Mouse (Mus musculus): ENCODE measurements around the gene Hsd3b7. TPM values are rescaled to one million over a fixed set of nuclear protein-coding genes. Genes with fewer than 3 reads are reported as not detected.
"Not testable (repeated sequence)": the region's sequence is repeated elsewhere in the genome, so short reads cannot be mapped to it uniquely, and the experiment has no call there.

The Hsd3b7 gene
- total RNA-seq, 1 experiment from 2014 or later: 66.2 TPM

- DNase-seq: not testable (repeated sequence)
Measured at GRCm38 (mm10) chr7:127775837-127776236, 24.6 kb upstream of the Hsd3b7 start.

DNA sequence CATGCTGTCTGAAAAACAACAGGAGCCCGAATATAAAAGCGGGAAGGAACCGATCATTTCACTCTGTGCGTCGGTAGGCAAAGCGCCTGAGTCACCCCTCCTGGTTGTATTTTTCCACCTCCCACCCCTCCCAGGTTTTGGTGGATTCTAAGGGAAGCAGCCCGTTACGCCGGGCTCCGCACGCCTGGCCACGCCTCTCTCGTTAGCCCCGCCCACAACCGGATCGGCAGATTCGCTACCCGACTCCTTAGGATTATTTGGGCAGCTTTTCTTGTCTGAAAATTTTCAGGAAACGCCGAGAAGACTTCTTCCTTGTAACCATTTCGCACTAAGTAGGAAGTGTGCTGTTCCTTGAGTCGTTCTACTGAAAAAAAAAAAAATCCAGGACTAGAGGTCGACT lies 24.0 kb upstream of the Hsd3b7 start, which contains the start of gene Setd1a:
Gene Setd1a (plus strand): TSS at position 245 of the 400 bp plus-strand sequence.
- peak; percentile 92 for DNase-seq

GRCm38 (mm10) chr7:127776878-127777473 lies 23.4 kb upstream of the Hsd3b7 start:
- DNase-seq: peak; percentile 96

GRCm38 (mm10) chr7:127777474-127778266 lies 22.7 kb upstream of the Hsd3b7 start:
- DNase-seq: peak; percentile 72

DNA sequence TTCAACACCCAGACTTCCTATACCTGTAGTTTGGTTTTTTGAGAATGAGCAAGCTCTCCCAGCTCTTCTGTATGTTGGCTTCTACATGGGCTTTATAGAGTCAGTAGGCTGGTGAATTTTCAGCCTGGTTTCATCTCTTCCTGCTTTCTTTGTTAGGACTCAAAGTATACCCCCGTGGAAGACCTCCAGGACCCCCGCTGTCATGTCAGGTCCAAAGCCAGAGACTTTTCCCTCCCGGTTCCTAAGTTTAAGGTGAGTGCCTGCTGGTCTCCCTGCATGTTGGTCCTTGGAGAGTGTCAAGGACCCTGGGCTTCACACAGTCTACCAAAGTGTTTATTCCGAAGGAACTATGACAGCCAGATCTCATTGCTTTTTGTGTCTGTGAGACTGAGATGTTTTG lies 22.1 kb upstream of the Hsd3b7 start:
- no peak for DNase-seq

DNA sequence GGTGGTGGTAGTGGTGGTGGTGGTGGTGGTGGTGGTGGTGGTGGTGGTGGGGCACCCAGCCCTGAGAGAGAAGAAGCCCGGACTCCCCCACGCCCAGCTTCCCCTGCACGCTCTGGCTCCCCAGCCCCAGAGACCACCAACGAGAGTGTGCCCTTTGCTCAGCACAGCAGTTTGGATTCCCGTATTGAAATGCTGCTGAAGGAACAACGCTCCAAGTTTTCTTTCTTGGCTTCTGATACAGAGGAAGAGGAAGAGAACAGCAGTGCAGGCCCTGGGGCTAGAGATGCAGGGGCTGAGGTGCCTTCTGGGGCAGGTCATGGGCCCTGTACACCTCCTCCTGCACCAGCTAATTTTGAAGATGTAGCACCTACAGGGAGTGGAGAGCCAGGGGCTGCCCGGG lies 15.1 kb upstream of the Hsd3b7 start, which contains the start of gene Gm49388:
Gene Gm49388 (plus strand): TSS at position 301 of the 400 bp plus-strand sequence.
- no peak for DNase-seq

- DNase-seq: no peak
Measured at GRCm38 (mm10) chr7:127797076-127797845, 3.1 kb upstream of the Hsd3b7 start.

- no peak for DNase-seq
Measured at GRCm38 (mm10) chr7:127798591-127798990, 1.8 kb upstream of the Hsd3b7 start.

DNA sequence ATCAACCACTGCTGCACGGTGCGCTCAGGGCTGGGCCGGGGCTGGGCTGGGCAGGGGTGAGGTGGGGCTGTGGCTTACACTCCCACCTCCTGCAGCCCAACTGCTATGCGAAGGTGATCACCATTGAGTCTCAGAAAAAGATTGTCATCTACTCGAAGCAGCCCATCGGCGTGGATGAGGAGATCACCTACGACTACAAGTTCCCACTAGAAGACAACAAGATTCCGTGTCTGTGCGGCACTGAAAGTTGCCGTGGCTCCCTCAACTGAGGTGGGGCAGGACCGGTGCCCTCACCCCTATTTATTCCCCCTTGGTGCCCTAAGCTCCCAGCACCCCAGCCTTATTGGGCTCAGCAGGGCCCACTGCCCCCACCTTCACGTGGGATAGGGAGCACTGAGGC lies 1.2 kb upstream of the Hsd3b7 start:
- DNase-seq: no peak

DNA sequence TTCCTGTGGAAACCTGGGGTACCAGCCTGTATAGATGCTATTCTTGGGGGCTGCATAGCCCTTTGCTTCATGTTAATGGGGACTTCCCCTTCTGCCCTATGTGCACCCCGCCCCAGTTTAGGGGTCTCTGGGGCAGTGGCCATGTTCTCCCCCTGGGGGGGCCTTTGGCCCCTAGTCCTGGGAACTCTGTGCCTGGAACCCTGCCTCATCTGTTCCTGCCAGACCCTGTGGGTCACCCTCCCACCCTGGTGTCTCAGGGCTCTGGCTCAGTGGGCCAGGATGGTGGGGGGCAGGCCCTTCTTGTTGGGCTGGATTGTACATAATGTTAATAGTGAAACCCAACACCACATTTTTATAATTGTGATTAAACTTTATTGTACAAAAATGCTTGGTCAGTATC lies 666 bp upstream of the Hsd3b7 start:
- DNase-seq: no peak

DNA sequence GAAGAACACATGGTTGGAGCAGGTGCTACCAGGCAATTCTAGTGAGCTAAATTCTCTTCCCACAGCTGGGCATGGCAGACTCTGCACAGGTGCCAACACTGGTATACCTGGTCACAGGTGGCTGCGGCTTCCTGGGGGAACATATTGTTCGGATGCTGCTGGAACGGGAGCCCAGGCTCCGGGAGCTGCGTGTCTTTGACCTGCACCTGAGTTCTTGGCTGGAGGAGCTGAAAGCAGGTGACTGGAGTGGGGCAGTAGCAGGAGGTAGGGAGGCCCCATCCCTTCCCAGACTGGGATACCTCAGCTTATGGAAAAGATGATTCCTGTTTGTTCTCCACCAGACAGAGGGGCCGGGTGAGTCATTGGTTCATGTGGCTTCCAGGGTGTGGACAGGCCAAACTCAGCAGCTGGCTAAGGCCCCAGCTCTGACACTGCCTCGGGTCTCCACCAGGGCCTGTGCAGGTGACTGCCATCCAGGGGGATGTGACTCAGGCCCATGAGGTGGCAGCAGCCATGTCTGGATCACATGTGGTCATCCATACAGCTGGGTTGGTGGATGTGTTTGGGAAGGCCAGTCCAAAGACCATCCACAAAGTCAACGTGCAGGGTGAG lies 712 bp downstream of the Hsd3b7 start:
- no peak for DNase-seq

DNA sequence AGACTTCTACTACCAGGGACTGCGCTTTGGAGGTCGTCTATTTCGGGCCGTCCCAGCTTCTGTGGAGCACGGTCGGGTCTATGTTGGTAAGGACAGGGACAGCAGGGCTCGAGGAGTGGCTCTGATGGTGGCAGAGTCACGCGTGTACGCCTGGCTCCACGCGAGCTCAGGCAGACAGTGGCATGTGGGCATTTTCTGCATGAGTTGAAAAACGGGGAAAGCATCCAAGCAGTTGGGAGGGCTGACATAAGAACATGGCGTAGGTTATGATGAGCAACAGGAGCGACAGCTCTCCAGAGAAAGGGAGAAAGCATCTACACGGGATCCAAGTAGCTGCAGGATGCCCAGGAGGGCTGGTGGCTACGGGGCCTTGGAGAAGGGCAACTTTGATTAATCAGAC lies 1.9 kb downstream of the Hsd3b7 start:
- DNase-seq: no peak

GRCm38 (mm10) chr7:127808821-127809220 lies 8.4 kb downstream of the Hsd3b7 start:
- DNase-seq: no peak

DNA sequence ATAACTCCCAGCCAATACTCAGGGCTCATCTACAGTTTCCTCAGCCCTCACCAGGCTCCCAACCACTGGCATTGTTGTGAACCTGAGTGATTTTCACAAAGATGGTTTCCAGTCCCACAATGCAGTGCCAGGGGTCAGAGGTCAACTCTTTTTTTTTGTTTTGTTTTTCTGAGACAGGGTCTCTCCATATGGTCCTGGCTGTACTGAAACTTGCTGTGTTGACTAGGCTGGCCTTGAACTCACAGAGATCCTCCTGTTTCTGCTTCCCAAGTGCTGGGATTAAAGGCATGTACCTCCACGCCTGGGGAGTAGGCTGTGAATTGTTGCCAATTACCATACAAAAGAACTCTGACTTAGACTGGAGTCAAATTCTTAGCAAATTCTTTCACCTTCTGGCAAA lies 9.4 kb downstream of the Hsd3b7 start:
- DNase-seq: no peak

- no peak for DNase-seq
Measured at GRCm38 (mm10) chr7:127810650-127811049, 10.2 kb downstream of the Hsd3b7 start.

- DNase-seq: no peak
Measured at GRCm38 (mm10) chr7:127811240-127811639, 10.8 kb downstream of the Hsd3b7 start.

DNA sequence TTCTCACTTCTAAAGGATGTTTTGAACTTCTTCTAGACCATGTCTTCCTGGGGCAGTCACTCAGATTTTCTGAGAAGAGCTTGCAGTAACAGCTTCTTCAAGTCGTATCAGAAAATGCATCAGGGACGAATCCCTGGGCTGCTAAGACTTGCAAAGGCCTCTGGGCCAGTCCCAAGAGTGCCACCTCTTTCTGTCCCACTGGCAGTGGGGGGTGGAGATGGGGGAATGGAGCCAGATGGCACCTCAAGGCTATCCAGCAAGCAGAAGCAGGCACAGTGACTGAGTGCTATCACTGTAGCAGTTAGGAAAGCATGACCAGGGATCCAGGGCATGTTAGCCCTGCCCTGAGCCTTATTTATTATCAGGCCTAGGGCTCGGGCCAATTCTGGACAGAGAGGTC lies 11.9 kb downstream of the Hsd3b7 start:
- peak; percentile 47 for DNase-seq

DNA sequence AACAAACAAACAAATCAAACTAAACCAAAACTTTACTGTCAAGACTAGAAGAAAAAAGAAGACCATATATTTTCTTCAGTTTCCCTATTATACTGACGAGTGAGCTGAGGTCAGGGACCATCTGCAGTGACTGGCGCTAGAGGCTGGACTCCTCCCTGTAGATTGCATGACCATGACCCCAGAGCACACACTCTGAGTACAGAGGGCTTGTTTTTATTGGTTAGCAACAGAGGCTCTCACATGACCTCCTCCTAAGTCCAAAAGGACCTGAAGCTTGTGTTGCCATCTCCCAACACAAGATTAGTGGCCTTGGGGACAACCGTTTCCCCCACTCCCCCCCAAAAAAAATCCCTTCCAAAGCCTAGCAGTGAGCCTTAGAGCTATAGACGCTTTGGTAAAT lies 13.4 kb downstream of the Hsd3b7 start:
- DNase-seq: no peak

DNA sequence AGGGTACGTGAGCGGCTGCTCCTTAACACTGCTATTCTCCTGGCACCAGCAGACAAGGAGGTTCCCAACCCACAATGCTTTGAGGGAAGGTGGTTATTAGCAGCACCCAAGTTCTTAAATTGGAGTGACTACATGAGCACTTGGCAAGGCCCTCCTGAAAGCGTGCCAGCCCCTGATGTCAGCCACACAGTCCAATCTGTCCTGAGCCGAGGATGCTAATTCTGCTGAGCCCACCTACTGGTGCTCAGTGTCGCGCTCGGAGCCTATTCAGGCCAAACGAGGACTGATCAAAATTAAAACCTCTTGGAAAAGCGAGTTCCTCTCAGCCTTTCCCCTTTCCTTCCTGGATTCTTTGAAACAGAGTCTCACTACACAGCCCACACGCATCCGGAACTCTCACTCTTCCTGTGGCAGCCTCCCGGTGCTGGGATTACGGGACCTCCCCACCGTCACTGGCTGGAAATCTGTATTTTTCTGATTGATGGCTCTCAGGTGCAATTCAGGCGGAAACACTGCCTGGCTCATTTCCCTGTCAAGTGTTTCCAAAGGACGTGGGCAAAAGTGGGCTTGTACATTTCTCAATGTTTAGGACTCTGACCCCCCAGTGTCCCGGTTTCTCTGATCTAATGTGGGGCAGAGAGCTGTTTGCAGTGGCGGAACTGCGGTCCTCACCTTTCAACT lies 14.0 kb downstream of the Hsd3b7 start:
- DNase-seq: peak; percentile 69

- DNase-seq: no peak
Measured at GRCm38 (mm10) chr7:127815116-127815665, 14.8 kb downstream of the Hsd3b7 start.

- DNase-seq: peak; percentile 30
Measured at GRCm38 (mm10) chr7:127815954-127816821, 15.8 kb downstream of the Hsd3b7 start.
